Mouse (Mus musculus) embryonic facial prominence, embryonic 12.5 days (tissue): Measurements from ENCODE around the gene Stab1. TPM values are rescaled to one million over a fixed set of nuclear protein-coding genes. Genes with fewer than 3 reads are reported as not detected.

Experiments used
- ATAC-seq: fragments of 200-750 bp; cut with Nextera tagmentation; 2 replicates; pipeline ENCODE4 v1.8.0; 2017; ENCODE audit not compliant: insufficient number of reproducible peaks, insufficient read depth, low FRiP score, low TSS enrichment
- H3K27ac ChIP-seq: fragments of 300-500 bp; sonication (generic); 2 replicates; pipeline ENCODE4 v1.5.1; 2016; ENCODE audit warnings: mild to moderate bottlenecking
- H3K27me3 ChIP-seq: fragments of 300-500 bp; sonication (generic); 2 replicates; pipeline ENCODE4 v1.6.1; 2016; ENCODE audit warnings: mild to moderate bottlenecking, moderate library complexity
- H3K36me3 ChIP-seq: fragments of 300-500 bp; sonication (generic); 2 replicates; pipeline ENCODE4 v1.6.1; 2016; ENCODE audit warnings: mild to moderate bottlenecking
- H3K4me1 ChIP-seq: fragments of 300-500 bp; sonication (generic); 2 replicates; pipeline ENCODE4 v1.6.1; 2016
- H3K4me2 ChIP-seq: fragments of 300-500 bp; sonication (generic); replicated peaks from 2 replicates; pipeline ENCODE4 v1.6.1; 2016; ENCODE audit warnings: mild to moderate bottlenecking, moderate library complexity
- H3K4me3 ChIP-seq: fragments of 300-500 bp; sonication (generic); 2 replicates; pipeline ENCODE4 v1.5.1; 2016; ENCODE audit warnings: mild to moderate bottlenecking
- H3K9ac ChIP-seq: fragments of 300-500 bp; sonication (generic); 2 replicates; pipeline ENCODE4 v1.6.1; 2016; ENCODE audit warnings: mild to moderate bottlenecking, moderate library complexity
- H3K9me3 ChIP-seq: fragments of 300-500 bp; sonication (generic); 2 replicates; pipeline ENCODE4 v1.6.1; 2016; ENCODE audit warnings: mild to moderate bottlenecking, moderate library complexity
- WGBS: fragments of 180-500 bp; shearing (Covaris S2); methylation state at CpG from one replicate; pipeline ENCODE4 v1.1.7; 2016; 5-methylcytosine and 5-hydroxymethylcytosine counted together
- polyA plus RNA-seq: library from polyadenylated mRNA; unstranded; fragments of >200 nt; fragmentation: Nextera tagmentation; extraction: Ambion mirVana; gene quantifications from 2 replicates; pipeline ENCODE4 v1.2.1, GENCODE M21; 2016

The Stab1 gene
- polyA plus RNA-seq, 1 experiment from 2014 or later: 28.4 TPM

GRCm38 (mm10) chr14:31128101-31128825, 40.2 kb downstream of the Stab1 start:
- H3K27ac ChIP-seq: peak overlapping the region; percentile 73
- ATAC-seq: no peak
- H3K9me3 ChIP-seq: no peaks in the 10 kb centered on the region
- peak overlapping the region; percentile 68 for H3K9ac ChIP-seq
- peaks cover 6% of the 10 kb centered on the region; the same call in 1 of the 2 replicates for H3K36me3 ChIP-seq
- WGBS: 2% methylated on average over 23 of the region's 23 CpGs
- peak overlapping the region; percentile 70 for H3K4me3 ChIP-seq
- H3K4me1 ChIP-seq: peaks cover 52% of the 10 kb centered on the region
- peak overlapping the region; percentile 91 for H3K4me2 ChIP-seq
- no peaks in the 10 kb centered on the region for H3K27me3 ChIP-seq

DNA sequence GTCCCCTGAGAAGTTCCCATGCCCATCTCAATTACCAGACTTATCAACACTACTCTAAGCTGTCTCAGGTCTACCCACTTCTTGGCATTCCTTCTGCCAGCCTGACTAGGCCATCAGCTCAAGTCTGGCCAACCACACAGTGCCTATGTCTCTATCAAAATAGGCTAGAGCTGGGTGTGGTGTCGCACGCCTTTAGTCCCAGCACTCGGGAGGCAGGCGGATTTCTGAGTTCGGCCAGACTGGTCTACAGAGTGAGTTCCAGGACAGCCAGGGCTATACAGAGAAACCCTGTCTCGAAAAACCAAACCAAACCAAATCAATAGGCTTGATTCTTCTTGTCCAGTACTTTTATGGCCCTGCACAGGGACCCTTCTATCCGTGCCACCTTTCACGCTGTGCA, 41.6 kb downstream of the Stab1 start:
- Histone ChIP-seq H3K4me3 (no peak overlapping the region), H3K4me2 (peak overlapping the region; percentile 30), H3K9me3 (no peaks in the 10 kb centered on the region), H3K4me1 (peaks cover 37% of the 10 kb centered on the region), H3K9ac (no peak overlapping the region), H3K27me3 (no peaks in the 10 kb centered on the region), H3K36me3 (peaks cover 11% of the 10 kb centered on the region; the same call in 1 of the 2 replicates), H3K27ac (no peak overlapping the region)
- no peak for ATAC-seq
- 94% methylated on average over 8 of the region's 8 CpGs for WGBS

DNA sequence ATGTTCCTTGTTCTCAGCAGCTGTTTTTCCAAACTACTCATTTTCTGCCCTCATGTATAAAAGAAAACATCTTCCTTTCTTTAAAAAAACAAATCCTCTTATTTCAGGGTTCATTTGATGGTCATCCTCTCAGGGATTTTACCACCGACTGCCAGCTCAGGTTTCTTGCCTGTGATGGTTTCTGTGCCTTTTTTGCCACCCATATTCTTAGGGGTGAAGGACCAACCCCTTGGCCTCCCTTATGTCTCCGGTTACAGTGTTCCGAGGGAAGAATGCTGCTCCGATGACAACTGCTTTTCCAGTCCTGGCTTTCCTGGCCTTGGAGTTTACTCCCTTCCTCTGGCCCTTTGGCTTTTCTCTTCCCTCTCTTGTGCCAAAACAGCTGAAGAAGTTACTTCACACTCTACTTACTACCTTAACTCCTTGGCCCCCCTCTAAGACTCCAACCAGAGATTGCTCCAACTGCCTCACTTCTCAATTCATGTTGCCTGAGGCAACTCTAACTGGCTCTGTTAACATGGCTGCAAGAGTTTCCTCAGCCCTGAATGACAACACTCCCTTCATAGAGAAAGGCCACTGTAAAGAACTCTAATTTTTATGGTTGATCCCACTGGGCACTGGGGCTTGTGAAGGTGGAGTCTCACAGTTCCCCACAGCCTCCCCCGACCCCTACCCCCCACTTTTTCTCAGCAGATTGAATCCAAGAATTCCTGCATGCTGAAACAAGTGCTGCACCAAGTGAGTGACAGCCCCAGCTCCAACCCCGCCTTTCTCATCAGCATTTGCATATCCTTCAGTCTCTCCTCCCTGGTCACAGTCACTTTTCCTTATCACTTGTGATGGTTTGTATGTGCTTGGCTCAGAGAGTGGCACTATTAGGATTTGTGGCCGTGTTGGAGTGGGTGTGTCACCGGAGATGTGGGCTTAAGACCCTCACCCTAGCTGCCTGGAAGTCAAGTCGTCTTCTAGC, 43.0 kb downstream of the Stab1 start:
- Histone ChIP-seq H3K27me3 (no peaks in the 10 kb centered on the region), H3K36me3 (peaks cover 15% of the 10 kb centered on the region; the same call in 1 of the 2 replicates), H3K4me1 (peaks cover 36% of the 10 kb centered on the region), H3K27ac (peak overlapping the region; percentile 74), H3K4me3 (no peak overlapping the region), H3K9me3 (no peaks in the 10 kb centered on the region), H3K9ac (no peak overlapping the region), H3K4me2 (peak overlapping the region; percentile 21)
- no peak for ATAC-seq
- WGBS: 40% methylated on average over 9 of the region's 9 CpGs

GRCm38 (mm10) chr14:31115522-31115921, 52.9 kb downstream of the Stab1 start:
- H3K4me2 ChIP-seq: no peak overlapping the region
- no peak overlapping the region for H3K4me3 ChIP-seq
- no peak overlapping the region for H3K27ac ChIP-seq
- 60% methylated on average over 2 of the region's 2 CpGs for WGBS
- no peaks in the 10 kb centered on the region for H3K27me3 ChIP-seq
- H3K4me1 ChIP-seq: no peaks in the 10 kb centered on the region
- ATAC-seq: no peak
- H3K9me3 ChIP-seq: no peaks in the 10 kb centered on the region
- H3K36me3 ChIP-seq: peaks cover 63% of the 10 kb centered on the region
- no peak overlapping the region for H3K9ac ChIP-seq

- no peak overlapping the region for H3K4me2 ChIP-seq
- no peaks in the 10 kb centered on the region for H3K27me3 ChIP-seq
- H3K4me3 ChIP-seq: no peak overlapping the region
- H3K36me3 ChIP-seq: peaks cover 73% of the 10 kb centered on the region
- no peak overlapping the region for H3K9ac ChIP-seq
- H3K9me3 ChIP-seq: no peaks in the 10 kb centered on the region
- WGBS: 88% methylated on average over 3 of the region's 3 CpGs
- no peaks in the 10 kb centered on the region for H3K4me1 ChIP-seq
- H3K27ac ChIP-seq: no peak overlapping the region
- ATAC-seq: no peak
Measured at GRCm38 (mm10) chr14:31114011-31114410, 54.4 kb downstream of the Stab1 start.

DNA sequence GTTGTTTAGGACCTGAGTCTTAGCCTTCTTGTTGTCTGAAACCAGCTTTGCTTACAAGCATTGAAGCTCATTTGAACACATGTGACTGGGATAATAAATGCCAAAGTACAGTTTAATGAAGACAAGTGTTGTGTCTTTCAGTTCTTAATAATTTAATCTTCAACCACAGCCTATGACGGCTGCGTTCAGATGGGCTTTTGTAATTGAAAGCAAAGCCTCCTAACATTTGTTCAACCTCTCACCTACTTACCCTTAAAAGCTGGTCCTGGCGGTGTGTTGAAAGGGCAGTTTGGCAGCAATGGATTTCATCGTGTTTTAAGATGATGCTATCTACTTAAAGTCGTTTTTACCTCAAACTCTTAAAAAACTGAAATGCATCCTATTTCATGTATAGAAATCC, 56.3 kb downstream of the Stab1 start:
- Histone ChIP-seq H3K4me1 (no peaks in the 10 kb centered on the region), H3K9me3 (no peaks in the 10 kb centered on the region), H3K9ac (no peak overlapping the region), H3K4me3 (no peak overlapping the region), H3K27ac (no peak overlapping the region), H3K27me3 (no peaks in the 10 kb centered on the region), H3K36me3 (peaks cover 74% of the 10 kb centered on the region), H3K4me2 (no peak overlapping the region)
- ATAC-seq: no peak
- 87% methylated on average over 5 of the region's 5 CpGs for WGBS

GRCm38 (mm10) chr14:31110613-31111012, 57.8 kb downstream of the Stab1 start:
- Histone ChIP-seq H3K4me2 (no peak overlapping the region), H3K9ac (no peak overlapping the region), H3K36me3 (peaks cover 76% of the 10 kb centered on the region), H3K4me3 (no peak overlapping the region), H3K4me1 (no peaks in the 10 kb centered on the region), H3K9me3 (no peaks in the 10 kb centered on the region), H3K27ac (no peak overlapping the region), H3K27me3 (no peaks in the 10 kb centered on the region)
- WGBS: 90% methylated on average over 3 of the region's 3 CpGs
- no peak for ATAC-seq

DNA sequence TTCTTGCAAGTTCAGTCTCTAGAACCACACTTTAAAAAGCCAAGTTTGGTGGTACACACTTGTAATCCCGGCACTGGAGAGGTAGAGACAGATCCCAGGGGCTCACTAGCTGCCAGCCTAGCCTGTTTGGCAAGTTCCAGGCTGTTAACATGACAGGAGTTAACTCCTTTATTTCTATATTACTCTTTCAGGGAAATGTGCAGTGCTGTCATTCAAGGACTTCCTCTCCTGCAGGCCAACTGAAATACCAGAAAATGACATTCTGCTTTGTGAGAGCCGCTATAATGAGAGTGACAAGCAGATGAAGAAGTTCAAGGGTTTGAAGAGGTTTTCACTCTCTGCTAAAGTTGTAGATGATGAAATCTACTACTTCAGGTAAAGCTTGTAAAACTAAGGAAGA, 63.3 kb downstream of the Stab1 start:
- no peak overlapping the region for H3K9ac ChIP-seq
- peaks cover 58% of the 10 kb centered on the region for H3K36me3 ChIP-seq
- H3K4me1 ChIP-seq: no peaks in the 10 kb centered on the region
- WGBS: 85% methylated on average over 2 of the region's 2 CpGs
- no peak overlapping the region for H3K4me3 ChIP-seq
- H3K9me3 ChIP-seq: no peaks in the 10 kb centered on the region
- no peak for ATAC-seq
- no peak overlapping the region for H3K4me2 ChIP-seq
- no peaks in the 10 kb centered on the region for H3K27me3 ChIP-seq
- no peak overlapping the region for H3K27ac ChIP-seq

- Histone ChIP-seq H3K9ac (no peak overlapping the region), H3K4me3 (no peak overlapping the region), H3K9me3 (no peaks in the 10 kb centered on the region), H3K27me3 (no peaks in the 10 kb centered on the region), H3K4me1 (no peaks in the 10 kb centered on the region), H3K36me3 (peaks cover 78% of the 10 kb centered on the region), H3K27ac (no peak overlapping the region), H3K4me2 (no peak overlapping the region)
- no peak for ATAC-seq
- 95% methylated on average over 1 of the region's 1 CpGs for WGBS
Measured at GRCm38 (mm10) chr14:31089918-31090317, 78.5 kb downstream of the Stab1 start.

Other genes starting within 250 kb of the Stab1 start
- gene Itih3, start 244.9 kb downstream of the Stab1 start, polyA plus RNA-seq: 0.28 and 0.46 TPM in 2 replicates
- not detected in 2 replicates for gene Itih1, start 225.4 kb downstream of the Stab1 start, polyA plus RNA-seq
- 16.1 and 19.0 TPM in 2 replicates for gene Nek4, start 217.3 kb downstream of the Stab1 start, polyA plus RNA-seq
- gene Glt8d1, start 167.2 kb downstream of the Stab1 start, polyA plus RNA-seq: 61.2 and 67.4 TPM in 2 replicates
- 337 and 341 TPM in 2 replicates for gene Spcs1, start 167.0 kb downstream of the Stab1 start, polyA plus RNA-seq
- gene Pbrm1, start 149.5 kb downstream of the Stab1 start, polyA plus RNA-seq: 176 and 178 TPM in 2 replicates
- 99.5 and 121 TPM in 2 replicates for gene Gnl3, start 149.5 kb downstream of the Stab1 start, polyA plus RNA-seq
- 59.1 and 64.8 TPM in 2 replicates for gene Smim4, start 39.7 kb downstream of the Stab1 start, polyA plus RNA-seq
- gene Nt5dc2, start 37.6 kb downstream of the Stab1 start, polyA plus RNA-seq: 455 and 459 TPM in 2 replicates
- gene Tnnc1, start 39.7 kb upstream of the Stab1 start, polyA plus RNA-seq: 67.1 and 90.7 TPM in 2 replicates
- gene Nisch, start 48.3 kb upstream of the Stab1 start, polyA plus RNA-seq: 503 and 527 TPM in 2 replicates
- gene Sema3g, start 49.2 kb upstream of the Stab1 start, polyA plus RNA-seq: 1.1 and 1.2 TPM in 2 replicates
- 13.1 and 13.6 TPM in 2 replicates for gene Phf7, start 82.7 kb upstream of the Stab1 start, polyA plus RNA-seq
- 101 and 104 TPM in 2 replicates for gene Bap1, start 82.8 kb upstream of the Stab1 start, polyA plus RNA-seq
- gene Dnah1, start 155.3 kb upstream of the Stab1 start, polyA plus RNA-seq: 8.4 and 8.6 TPM in 2 replicates
- 40.7 and 43.6 TPM in 2 replicates for gene Capn7, start 168.0 kb upstream of the Stab1 start, polyA plus RNA-seq